Mouse (Mus musculus) regulatory T cell (primary cell): ENCODE measurements around the gene Ccs.

Experiments
- in situ Hi-C: fragments of 300-600 bp; cut with MboI, MseI; formaldehyde crosslinking; loops from one replicate; pipeline ENCODE4 v1.15.1; 2025; ENCODE audit warnings: high pct_unique_total_duplicates

Ccs gene

DNA sequence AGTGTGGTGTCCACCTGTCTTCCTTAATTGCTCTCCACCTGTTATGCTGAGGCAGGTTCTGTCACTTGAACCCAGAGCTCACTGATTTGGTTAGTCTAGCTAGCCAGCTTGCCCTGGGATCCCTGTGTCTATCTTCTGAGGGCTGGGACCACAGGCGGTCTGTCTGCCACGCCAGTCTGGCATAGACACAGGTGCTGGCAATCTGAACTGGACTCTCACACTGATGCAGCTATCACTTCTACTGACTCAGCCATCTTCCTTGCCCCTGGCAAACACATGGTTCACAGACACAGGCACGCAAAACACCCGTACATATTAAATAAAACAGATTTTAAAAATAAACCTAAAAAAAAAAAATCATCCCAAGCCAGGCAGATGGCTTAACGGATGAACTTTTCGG, 2.1 kb downstream of the Ccs start:
- in situ Hi-C loops: no loop called here

DNA sequence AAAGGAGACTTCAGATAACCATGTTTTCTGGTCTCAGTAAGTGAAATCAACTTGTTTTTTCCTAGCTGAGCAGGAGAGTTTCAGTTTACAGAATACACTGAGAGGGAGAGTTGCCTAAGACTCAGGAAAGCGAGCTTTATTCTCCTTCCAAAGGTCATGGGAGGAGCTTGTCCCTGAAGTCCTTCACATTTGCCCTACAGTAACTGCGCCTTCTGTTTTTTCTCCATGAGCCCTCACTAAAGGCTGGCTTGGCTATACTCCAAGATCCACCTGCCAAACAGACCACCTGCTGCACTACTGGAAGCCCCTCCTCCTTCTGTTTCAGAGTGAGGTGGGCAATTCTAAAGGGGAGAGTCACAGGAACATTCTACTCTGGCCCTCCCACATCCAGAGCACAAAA, 3.0 kb downstream of the Ccs start:
- in situ Hi-C loops: no loop called here

DNA sequence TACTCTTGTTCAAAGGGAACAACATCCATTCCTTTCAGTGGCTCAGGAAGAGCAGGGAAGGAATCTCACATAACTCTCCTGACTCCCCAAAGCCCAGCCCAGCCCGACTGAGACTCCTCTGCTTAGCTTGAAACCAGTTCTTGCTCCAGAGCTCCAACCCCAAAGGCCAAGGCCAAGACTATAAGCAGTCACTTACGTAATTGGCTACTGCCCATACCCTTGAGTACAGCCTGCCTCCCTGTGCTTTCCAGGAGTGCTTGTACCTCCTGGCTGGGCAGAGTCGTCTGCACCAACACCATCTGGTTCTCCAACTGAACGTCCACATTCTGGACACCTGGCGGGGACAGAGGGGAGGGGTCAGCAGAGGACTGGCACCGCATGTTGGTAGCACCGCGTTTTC, 5.2 kb downstream of the Ccs start:
- in situ Hi-C loops: no loop called here

DNA sequence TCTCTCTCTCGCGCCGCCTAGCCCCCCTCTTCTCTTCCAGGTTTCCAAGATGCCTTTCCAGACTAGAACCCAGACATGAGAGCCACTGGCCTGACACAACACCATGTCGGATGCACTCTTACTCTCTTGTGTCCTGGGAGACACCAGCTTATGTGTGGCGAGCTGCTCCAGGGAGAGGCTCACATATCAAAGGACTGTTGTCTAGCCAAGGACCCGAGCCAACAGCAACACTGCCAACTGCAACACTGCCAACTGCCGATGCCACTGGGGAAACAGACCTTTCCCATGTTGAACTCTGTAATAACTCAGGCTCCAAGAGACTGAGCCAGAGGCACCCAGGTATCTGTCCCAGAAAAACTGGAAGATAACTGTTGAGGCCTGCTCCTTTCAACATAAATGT, 10.0 kb downstream of the Ccs start:
- in situ Hi-C loops: no loop called here

DNA sequence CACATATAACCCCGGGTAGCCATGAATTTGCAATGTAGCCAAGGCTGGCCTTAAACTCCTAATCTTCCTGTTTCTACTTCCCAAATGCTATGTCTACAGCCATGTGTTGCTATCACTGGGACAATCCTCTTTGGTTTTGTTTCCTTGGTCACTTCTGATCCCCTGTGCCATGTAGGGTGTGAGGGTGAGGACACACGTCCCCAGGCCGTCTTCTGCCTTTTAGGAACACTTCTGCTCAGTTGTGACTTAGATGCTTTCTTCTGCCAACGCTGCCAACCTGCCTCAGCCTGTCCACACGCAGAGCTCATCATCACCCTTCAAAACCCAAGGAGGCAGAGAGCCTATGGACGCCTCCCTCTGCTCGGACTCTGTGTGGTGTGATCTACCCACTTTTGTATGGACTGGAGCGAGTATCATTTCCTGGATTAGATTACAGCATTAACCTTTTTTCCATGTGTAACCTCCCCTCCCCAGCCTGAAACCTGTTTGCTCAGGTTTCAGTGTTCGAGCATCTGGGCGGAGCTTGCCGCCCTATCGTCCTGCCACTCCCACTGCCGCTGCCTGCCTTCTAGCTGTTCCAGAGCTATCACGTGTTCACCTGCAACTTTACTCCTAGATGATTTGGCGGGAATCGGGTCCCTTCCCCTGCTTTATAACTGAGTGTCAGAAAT, 10.6 kb downstream of the Ccs start:
- in situ Hi-C loops: no loop called here

DNA sequence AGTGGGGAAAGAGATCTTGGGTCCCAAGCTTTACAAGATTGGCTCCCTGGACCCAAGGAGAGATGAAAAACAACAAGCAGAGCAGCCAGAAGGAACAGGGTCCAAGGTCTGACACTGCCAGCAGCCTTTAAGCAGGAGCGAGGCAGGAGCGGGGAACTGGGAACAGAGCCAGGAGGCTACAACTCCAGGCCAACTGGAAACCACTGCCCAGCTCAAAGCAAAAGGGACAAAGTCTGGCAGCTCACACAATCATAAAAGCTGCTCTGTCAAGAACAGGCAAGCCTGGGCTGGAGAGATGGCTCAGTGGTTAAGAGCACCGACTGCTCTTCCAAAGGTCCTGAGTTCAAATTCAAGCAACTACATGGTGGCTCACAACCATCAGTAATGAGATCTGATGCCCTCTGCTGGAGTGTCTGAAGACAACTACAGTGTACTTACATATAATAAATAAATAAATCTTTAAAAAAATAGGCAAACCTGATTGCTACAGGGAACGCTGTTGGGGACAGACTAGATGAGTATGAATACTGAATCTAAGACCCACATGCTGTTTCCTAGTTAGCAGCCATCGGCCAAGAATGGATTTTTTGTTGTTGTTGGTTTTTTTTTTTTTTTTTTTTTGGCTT, 18.3 kb downstream of the Ccs start:
- in situ Hi-C loops: loop anchor here (5.0 kb wide), 1 partner anchor 72 kb away; no protein-coding TSS in a partner anchor

DNA sequence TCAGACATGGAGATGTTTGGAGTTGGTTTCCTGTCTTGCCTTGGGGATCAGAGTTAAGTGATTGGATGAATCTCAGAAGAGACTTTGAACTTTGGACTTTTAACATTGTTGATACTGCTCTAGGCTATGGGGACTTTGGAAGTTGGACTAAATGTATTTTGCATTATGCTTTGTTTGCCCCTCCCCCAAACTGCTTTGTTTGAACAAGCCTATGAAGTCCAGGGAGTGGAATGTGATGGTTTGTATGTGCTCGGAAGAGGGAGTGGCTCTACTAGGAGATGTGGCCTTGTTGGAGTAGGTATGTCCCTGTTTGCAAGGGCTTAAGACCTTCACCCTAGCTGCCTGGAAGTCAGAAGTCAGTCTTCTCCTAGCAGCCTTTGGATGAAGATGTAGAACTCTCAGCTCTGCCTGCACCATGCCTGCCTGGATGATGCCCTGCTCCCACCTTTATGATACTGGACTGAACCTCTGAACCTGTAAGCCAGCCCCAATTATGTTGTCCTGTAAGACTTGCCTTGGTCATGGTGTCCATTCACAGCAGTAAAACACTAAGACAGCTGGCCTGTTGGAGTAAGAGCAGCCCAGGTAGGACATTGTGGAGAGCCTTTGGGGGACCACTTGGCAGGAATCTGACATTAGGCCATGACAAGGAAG, 21.8 kb downstream of the Ccs start:
- in situ Hi-C loops: loop anchor here (10.0 kb wide), 1 partner anchor 277 kb away; the partner anchor contains the start of gene Cnih2

DNA sequence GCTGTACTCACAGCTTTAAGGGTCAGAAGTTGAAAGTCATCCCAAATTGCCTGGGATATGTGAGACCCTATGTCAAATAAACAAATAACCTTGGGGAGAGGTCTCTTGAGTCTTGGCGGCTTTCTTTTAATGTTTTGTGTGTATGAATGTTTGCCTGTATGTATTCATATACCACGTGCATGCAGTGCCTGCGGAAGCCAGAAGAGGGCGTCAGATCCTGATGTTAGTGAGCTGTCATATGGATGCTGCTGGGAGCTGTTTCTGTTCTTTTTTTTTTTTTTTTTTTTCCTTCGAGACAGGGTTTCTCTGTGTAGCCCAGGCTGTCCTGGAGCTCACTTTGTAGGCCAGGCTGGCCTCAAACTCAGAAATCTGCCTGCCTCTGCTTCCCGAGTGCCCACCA, 26.1 kb downstream of the Ccs start:
- in situ Hi-C loops: loop anchor here (10.0 kb wide), 1 partner anchor 282 kb away; the partner anchor contains the start of gene Cnih2

DNA sequence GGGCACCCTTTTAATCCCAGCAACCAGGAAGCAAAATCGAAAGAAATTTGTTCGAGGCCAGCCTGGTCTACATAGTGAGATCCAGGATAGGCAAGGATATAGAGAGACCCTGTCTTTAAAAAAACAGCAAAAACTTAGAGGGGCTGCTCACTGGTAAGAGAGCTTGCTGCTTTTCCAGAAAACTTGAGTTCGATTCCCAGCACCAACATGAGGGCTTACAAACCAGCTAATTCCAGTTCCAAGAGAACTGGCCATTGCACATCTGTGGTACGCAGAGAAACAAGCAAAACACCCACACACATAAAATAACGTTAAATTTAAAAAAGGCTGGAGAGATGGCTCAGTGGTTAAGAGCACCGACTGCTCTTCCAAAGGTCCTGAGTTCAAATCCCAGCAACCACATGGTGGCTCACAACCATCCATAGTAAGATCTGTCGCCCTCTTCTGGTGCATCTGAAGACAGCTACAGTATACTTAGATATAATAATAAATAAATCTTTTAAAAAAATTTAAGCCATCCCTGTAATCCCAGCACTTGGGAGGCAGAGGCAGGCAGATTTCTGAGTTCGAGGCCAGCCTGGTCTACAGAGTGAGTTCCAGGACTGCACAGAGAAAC, 26.7 kb downstream of the Ccs start:
- in situ Hi-C loops: loop anchor here (10.0 kb wide), 1 partner anchor 282 kb away; the partner anchor contains the start of gene Cnih2

DNA sequence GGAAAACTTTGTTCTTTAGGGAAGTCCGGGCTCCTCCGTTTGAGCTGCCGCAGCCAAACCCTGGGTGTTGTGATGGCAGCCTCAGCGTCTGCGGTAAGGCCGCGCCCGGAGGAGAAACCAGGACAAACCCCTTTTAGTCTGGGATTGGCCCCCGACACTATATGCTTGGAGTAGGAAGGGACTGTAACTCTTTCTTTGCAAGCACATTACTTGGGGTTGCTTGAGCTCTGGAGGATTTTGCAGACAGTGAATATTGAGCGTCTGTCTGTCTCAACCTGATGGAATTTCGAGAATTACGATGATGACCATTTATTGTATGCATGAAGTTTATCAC, 27.3 kb downstream of the Ccs start:
- in situ Hi-C loops: loop anchor here (10.0 kb wide), 1 partner anchor 283 kb away; the partner anchor contains the start of gene Cnih2

DNA sequence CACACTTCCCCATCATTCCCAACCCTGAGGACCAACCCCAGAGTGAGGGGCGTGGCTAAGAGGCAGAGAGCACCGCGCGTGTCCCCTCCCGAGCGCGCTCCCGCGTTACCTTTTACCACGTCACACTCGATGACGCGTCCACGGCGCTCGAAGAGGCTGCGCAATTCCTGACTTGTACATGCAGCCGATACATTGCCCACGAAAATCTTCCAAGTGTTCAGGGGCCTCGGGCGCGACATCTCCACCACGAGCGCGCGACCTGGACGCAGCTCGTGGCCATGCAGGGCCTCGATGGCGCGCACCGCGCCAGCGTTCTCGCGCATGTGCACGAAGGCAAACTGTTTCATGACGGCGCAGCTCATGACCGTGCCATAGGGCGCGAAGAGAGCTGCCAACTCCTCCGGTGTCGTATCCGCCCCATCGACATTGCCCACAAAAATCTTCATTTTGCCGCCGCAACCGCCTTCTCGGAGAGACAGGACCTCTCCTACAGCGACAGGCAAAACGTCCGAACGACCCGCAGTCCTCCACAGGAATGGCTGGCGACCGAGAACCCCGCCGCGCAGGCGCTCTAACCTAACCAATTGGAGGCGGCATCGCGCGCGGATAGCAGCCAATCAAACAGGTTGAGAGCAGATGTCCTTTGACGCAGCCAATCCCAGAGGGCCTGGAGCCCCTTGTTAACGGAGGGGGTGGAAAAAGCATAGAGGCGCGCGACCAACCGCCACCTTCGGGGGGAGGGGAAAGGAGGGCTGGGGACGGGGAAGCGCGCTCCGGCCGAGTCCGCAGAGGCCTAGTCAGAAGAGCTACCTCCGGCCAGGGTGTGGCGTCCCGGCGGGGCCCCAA, 27.8 kb downstream of the Ccs start, which contains the start of the genes Gm21992 and Rbm14:
TSS of gene Gm21992 (minus strand) at position 550 of the 846 bp plus-strand sequence.
TSS of gene Rbm14 (minus strand) at position 572 of the 846 bp plus-strand sequence.
- in situ Hi-C loops: loop anchor here (10.0 kb wide), 1 partner anchor 284 kb away; the partner anchor contains the start of gene Cnih2

DNA sequence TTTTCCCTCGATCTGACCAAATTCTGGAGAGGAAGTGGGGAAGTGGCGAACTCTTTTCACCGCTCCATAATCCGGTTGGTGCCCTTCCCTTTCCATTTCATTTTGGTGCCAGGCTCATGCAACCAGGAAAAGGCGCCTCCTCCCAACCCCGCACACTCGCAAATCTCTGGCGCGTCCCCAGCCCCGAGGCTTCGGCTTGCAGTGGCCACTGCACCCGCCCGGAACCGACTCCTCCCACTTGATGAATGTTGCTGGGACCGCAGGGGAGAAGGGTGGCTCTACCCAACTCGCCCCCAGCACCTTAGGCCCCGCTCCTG, 28.4 kb downstream of the Ccs start:
- in situ Hi-C loops: loop anchor here (10.0 kb wide), 1 partner anchor 284 kb away; the partner anchor contains the start of gene Cnih2

DNA sequence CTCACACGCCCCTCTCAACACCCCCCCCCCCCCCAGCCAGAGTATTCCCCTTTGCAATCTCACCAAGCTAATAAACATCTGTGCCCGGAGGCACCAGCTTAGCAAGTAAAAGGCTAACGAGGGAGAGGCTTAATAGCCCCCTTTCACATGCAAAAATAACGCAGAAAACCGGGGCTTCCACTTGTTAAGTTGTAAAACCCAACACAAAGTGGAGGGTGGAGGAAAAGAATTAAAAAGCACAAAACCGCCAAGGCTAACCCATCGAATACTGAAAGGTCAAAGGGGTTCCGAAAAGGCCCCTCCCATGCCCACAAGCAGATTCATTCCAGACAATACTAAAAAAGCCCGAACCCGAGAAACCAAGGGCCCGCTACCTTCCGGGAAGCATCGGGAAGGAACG, 28.8 kb downstream of the Ccs start:
- in situ Hi-C loops: loop anchor here (10.0 kb wide), 1 partner anchor 284 kb away; the partner anchor contains the start of gene Cnih2

DNA sequence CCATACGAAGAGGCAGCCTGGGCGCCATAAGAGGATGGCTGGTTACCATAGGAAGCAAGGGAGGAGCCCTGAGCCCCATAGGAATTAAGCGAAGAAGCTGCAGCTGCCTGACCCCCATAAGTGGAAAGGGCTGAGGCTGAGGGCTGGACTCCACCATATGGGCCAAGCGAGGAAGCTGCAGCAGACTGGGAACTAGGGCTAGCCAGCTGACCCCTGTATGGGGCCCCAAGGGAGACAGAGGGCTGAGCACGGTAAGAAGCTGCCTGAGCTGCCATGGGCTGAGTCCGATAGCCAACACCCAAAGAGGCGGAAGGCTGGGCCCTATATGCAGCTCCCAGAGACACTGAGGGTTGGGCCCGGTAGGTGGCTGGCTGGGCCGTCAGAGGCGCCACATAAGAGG, 35.8 kb downstream of the Ccs start:
- in situ Hi-C loops: no loop called here

DNA sequence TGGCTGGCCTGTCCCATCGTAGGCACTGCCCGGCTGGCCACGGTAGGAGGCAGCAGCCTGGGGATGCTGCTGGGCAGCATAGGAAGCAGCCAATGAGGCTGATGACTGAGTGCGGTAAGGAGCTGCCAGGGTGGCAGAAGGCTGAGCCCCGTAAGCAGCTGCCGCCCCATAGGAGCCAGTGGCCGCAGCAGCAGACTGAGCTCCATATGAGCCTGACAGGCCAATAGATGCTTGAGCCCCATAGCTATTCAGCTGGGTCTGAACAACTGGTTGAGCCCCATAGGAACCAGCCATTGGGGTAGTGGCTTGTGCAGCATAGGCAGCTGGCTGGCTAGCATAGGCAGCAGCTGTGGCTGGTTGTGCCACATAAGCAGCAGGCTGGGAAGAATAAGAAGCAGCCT, 36.4 kb downstream of the Ccs start:
- in situ Hi-C loops: no loop called here

DNA sequence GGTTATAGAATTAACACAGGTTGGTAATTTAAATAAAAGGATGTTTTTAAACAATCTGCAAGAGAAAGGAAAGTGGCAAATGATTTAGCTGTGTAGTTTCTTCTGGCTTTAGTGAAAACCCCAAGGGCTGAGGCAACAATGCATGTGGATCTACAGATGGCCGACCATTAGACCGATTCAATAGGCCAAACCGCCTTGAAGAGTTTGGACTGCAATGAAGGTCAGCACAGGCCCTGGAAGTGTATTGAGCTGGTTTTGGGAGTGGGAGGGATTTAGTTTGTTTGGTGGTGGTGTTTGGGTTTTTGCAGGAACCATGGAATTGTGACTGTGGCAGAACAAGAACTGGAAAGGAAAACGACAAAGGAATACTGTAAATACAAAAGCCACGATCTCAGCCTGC, 40.0 kb downstream of the Ccs start:
- in situ Hi-C loops: no loop called here

DNA sequence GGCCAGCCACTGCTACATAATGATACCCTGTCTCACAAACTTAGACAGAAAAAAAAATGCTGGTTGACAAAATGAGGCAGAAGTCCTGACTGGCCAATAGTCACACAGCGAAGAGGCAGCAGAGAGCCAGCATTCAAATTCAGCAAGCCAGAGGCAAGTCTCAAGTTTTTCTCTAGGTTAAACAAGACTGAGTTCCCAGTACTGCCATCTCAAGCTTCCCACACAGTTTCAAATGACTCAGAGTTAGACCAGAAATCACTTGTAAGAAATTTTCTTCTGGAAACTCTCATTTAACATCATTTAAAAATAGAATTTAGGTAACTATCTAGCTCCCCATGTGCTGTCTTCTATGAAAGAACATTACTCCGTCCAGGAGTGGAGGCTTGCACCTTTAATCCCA, 41.3 kb downstream of the Ccs start:
- in situ Hi-C loops: no loop called here

DNA sequence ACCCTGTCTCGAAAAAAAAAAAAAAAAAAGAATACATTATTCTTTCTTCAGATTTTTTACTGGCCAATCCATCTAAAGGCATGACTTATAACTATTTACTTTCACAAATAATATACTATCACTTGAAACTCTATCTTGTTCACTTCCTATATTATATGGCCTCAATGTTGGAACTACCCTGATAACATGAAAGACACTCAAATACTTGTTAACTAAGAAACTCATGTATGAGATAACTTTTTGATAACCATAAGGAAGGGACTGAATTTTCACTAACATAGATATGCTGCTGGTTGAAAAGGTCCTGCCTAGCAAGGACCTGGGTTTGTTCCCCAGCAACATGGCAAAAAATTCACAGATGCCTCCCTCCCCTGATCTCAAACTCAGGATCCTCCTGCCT, 43.2 kb downstream of the Ccs start:
- in situ Hi-C loops: no loop called here

DNA sequence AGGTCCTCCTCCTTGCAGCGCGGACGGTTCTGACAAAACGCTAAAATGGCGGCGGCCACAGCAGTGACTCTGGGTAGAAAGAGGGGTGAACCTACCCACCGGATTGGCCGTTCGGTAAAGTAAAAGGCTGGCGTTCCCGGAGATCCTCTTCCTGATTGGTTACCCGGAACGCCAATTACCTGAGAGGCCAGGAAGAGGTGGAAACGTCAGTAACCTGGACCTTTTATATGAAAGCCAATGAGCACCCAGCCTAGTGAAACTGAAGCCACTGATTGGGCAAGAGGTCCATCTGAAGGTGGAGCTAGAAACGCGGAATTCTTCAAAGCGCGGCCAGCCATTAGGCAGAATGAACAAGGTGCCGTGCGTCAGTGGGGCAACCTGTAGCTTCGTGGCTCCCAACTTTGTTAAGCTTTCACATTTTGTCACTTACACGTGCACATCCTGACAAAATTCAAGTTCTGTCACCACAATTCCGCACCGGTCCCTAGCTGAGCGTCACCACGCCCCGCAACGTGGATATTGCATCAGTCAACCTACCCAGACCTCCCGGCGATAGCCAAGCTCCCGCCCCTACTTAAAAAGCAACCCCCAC, 45.2 kb downstream of the Ccs start, which contains the start of gene Rbm4:
TSS of gene Rbm4 (minus strand) at position 71 of the 592 bp plus-strand sequence.
- in situ Hi-C loops: loop anchor here (5.0 kb wide), 1 partner anchor 37 kb away; the partner anchor contains the start of gene Rbm4b

DNA sequence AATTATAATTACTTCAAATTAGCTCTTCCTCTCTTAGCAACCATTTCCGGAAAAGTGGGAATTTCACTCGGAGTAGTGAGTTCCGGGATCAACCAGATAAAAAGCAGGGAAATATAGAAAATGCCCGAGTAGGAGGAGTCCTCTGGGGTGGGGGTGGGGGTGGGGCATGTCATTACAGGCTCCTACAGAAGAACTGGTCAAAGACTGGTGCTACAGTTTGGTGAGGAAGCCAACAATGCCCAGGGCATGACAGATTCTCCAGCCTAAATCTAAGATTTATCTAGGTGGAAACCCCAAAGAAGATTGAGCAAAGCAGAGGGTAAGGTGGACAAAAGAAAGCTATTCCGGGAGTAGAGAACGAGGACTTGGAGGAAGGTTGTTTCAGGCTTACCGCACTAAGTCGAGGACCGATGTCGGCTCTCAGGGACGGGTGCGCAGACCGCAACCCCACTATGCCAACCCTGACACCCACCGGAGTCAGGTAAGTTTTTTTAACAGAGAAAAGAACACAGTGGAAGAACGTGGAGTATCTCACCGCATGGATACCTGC, 45.8 kb downstream of the Ccs start:
- in situ Hi-C loops: loop anchor here (5.0 kb wide), 1 partner anchor 36 kb away; the partner anchor contains the start of gene Rbm4b
